Mouse (Mus musculus): ENCODE measurements around the gene Ilf3. TPM values are rescaled to one million over a fixed set of nuclear protein-coding genes. Genes with fewer than 3 reads are reported as not detected.

The Ilf3 gene
- polyA plus RNA-seq, 1 experiment = 31.9 TPM

DNA sequence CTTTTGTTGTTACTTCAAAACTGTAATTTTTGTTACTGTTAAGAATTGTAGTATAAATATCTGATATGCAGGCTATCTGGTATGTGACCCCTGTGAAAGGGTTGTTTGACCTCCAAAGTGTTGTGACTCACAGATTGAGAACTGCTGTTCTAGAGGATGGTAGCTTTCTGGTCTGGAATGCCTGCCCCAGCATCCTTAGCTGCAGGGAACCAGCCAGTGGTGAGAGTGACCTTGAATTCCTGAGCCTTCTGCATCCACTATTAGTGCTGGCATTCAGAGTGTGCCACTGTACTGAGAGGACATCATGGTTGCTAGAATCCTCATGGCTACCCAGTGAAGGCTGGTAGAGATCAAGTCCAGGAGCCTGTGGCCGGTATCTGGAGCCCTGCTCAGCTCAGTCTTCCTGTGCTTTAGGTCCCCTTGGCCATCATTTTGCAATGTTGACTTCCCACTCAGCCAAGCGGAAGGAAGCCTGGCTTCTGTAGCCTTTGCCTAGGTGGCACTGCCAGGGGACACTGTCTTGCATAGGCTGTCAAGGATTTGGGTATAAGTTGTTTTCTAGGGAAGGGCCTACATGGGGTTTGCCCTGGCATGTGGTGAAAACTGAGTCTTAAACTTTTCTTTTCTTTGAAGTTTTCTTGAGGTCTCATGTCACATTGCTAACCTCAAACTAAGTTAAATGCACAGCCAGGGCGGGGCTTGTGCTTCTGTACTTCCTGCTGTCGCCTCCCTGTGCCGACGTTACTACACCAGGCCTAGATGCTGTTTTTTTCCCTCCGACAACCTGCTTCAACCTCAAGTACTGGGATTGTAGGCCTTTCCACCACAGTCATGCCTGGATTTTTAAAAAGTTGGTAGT is 68.3 kb downstream of the Ilf3 start:
- 63% methylated on average over 7 of the region's 7 CpGs for WGBS
- Histone ChIP-seq H3K4me1 (ENCODE audit: control insufficient read depth, insufficient read depth, low read length) (peaks cover 41% of the 10 kb centered on the region), H3K27me3 (replicated peaks; ENCODE audit: control insufficient read depth, insufficient read depth, low read length) (no peaks in the 10 kb centered on the region), H3K27ac (ENCODE audit: insufficient read depth, low read depth, low read length) (peak overlapping the region; percentile 58), H3K4me3 (ENCODE audit: insufficient read depth, low read depth, low read length) (no peak overlapping the region), H3K36me3 (ENCODE audit: control insufficient read depth, insufficient read depth, low read length) (no peaks in the 10 kb centered on the region)
- no peak for DNase-seq
- TF ChIP-seq POLR2A (IDR thresholded peaks at IDR 0.05; ENCODE audit: low read depth, low read length) (no peak), CTCF (conservative IDR thresholded peaks at IDR 0.05; ENCODE audit: insufficient read depth, insufficient read length, low read depth, low read length) (no peak)

DNA sequence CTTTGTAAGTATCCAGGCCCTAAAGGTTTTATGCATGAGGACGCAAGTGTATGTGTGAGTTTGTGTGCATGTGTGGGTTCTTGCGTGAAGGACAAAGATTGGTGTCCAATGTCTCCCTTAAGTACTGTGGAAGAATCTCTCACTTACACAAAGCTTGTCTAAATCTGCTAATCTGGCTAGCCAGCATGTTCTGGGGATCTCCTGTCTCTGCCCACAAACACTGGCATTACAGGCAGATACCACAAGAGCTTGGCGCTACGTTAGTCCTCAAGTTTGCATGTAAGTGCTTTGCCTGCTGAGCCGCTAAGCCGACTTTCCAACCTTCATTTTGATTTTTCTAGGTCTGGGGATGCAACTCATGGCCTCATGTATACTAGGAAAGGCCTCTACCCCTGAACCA is 69.9 kb downstream of the Ilf3 start:
- Histone ChIP-seq H3K36me3 (ENCODE audit: control insufficient read depth, insufficient read depth, low read length) (no peaks in the 10 kb centered on the region), H3K4me3 (ENCODE audit: insufficient read depth, low read depth, low read length) (no peak overlapping the region), H3K4me1 (ENCODE audit: control insufficient read depth, insufficient read depth, low read length) (peaks cover 39% of the 10 kb centered on the region), H3K27ac (ENCODE audit: insufficient read depth, low read depth, low read length) (peak overlapping the region; percentile 19; the same call in 1 of the 2 replicates), H3K27me3 (replicated peaks; ENCODE audit: control insufficient read depth, insufficient read depth, low read length) (no peaks in the 10 kb centered on the region)
- WGBS = 93% methylated on average over 6 of the region's 6 CpGs
- TF ChIP-seq POLR2A (IDR thresholded peaks at IDR 0.05; ENCODE audit: low read depth, low read length) (no peak), CTCF (conservative IDR thresholded peaks at IDR 0.05; ENCODE audit: insufficient read depth, insufficient read length, low read depth, low read length) (no peak)
- DNase-seq = no peak

DNA sequence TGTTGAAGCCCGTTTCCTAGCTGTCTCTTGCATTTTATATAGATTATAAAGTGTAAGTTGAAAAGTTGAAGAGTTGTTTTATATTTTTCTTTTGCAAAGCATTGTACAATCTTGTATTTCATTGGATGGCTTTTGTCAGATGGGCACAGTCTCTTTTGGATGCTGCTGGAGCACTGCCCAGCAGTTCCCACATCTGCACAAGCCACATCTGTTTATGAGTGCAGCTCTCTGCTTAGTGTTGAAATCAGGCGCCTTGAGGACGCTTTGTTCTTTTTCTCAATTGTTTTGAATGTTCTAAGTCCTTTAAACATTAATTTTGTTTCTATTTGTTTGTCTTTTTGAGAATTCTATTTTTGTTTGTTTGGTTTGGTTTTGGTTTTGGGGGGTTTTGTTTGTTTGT is 70.5 kb downstream of the Ilf3 start:
- Histone ChIP-seq H3K36me3 (ENCODE audit: control insufficient read depth, insufficient read depth, low read length) (no peaks in the 10 kb centered on the region), H3K27ac (ENCODE audit: insufficient read depth, low read depth, low read length) (no peak overlapping the region), H3K27me3 (replicated peaks; ENCODE audit: control insufficient read depth, insufficient read depth, low read length) (no peaks in the 10 kb centered on the region), H3K4me3 (ENCODE audit: insufficient read depth, low read depth, low read length) (no peak overlapping the region), H3K4me1 (ENCODE audit: control insufficient read depth, insufficient read depth, low read length) (peaks cover 36% of the 10 kb centered on the region)
- DNase-seq = no peak
- 77% methylated on average over 3 of the region's 3 CpGs for WGBS
- TF ChIP-seq POLR2A (IDR thresholded peaks at IDR 0.05; ENCODE audit: low read depth, low read length) = no peak
- no peak for TF ChIP-seq CTCF (conservative IDR thresholded peaks at IDR 0.05; ENCODE audit: insufficient read depth, insufficient read length, low read depth, low read length)

DNA sequence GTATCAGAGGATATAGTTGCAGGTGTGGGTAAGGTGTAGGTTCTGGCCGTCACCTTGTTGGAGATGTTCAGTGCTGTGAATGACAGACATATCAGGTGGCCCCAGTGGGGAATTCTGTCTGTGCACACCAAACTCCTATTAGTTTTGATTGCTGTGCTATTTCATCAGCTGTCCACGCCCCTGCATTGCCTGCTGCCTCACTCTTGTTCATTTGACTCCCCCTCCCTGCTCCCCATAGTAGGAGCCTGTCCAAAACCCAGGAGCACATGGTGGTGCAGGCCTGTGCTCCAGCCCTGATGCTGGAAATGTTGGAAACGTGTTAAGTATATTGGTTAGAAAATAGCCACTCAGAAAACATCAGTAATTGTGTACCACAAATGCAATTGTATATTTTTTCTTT is 71.8 kb downstream of the Ilf3 start:
- 71% methylated on average over 3 of the region's 3 CpGs for WGBS
- Histone ChIP-seq H3K27me3 (replicated peaks; ENCODE audit: control insufficient read depth, insufficient read depth, low read length) (no peaks in the 10 kb centered on the region), H3K4me1 (ENCODE audit: control insufficient read depth, insufficient read depth, low read length) (peaks cover 34% of the 10 kb centered on the region), H3K27ac (ENCODE audit: insufficient read depth, low read depth, low read length) (no peak overlapping the region; the same call in 1 of the 2 replicates), H3K36me3 (ENCODE audit: control insufficient read depth, insufficient read depth, low read length) (no peaks in the 10 kb centered on the region), H3K4me3 (ENCODE audit: insufficient read depth, low read depth, low read length) (no peak overlapping the region)
- DNase-seq = no peak
- no peak for TF ChIP-seq CTCF (conservative IDR thresholded peaks at IDR 0.05; ENCODE audit: insufficient read depth, insufficient read length, low read depth, low read length)
- no peak for TF ChIP-seq POLR2A (IDR thresholded peaks at IDR 0.05; ENCODE audit: low read depth, low read length)

DNA sequence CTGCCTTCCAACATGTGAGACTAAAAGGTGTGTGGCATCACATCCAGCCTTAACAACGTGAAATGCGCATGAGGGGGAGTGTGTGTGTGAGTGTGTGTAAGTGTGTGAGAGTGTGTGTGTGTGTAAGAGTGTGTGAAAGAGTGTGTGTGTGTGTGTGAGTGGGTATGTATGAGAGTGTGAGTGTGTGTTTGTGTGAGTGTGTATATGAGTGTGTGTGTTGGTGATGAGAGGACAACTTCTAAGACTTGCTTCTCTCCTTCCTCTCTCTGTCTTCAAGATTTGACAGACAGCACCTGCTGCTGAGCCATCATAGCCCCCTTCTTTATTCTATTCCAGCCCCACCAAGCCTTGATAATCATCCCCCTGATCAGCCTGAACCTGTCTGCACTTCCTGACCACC is 72.2 kb downstream of the Ilf3 start:
- Histone ChIP-seq H3K27ac (ENCODE audit: insufficient read depth, low read depth, low read length) (no peak overlapping the region), H3K4me1 (ENCODE audit: control insufficient read depth, insufficient read depth, low read length) (peaks cover 34% of the 10 kb centered on the region), H3K36me3 (ENCODE audit: control insufficient read depth, insufficient read depth, low read length) (no peaks in the 10 kb centered on the region), H3K27me3 (replicated peaks; ENCODE audit: control insufficient read depth, insufficient read depth, low read length) (no peaks in the 10 kb centered on the region), H3K4me3 (ENCODE audit: insufficient read depth, low read depth, low read length) (no peak overlapping the region)
- no peak for TF ChIP-seq CTCF (conservative IDR thresholded peaks at IDR 0.05; ENCODE audit: insufficient read depth, insufficient read length, low read depth, low read length)
- no peak for TF ChIP-seq POLR2A (IDR thresholded peaks at IDR 0.05; ENCODE audit: low read depth, low read length)
- whole genome bisulfite sequencing = 88% methylated on average over 2 of the region's 2 CpGs
- no peak for DNase-seq

DNA sequence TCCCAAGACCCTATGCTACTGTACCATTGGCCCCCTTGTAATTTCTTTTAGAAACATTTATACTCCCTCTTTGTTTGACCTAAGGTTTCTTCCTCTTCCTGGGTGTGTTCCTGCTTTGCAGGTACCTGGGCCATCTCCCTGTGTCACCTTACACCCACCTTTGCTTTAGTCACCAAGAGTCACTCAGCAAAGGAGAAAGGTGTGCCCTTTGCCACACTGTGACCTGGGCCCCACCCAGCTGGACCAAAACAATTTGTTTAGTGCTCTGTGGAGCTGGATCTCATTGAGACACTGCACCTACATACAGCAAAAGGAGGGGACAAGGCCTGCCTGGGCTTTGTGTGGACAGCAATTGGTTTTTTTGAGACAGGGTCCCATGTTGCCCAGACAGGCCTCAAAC is 72.7 kb downstream of the Ilf3 start:
- H3K36me3 ChIP-seq (ENCODE audit: control insufficient read depth, insufficient read depth, low read length) = no peaks in the 10 kb centered on the region
- TF ChIP-seq CTCF (conservative IDR thresholded peaks at IDR 0.05; ENCODE audit: insufficient read depth, insufficient read length, low read depth, low read length) (no peak), POLR2A (IDR thresholded peaks at IDR 0.05; ENCODE audit: low read depth, low read length) (no peak)
- H3K27ac ChIP-seq (ENCODE audit: insufficient read depth, low read depth, low read length) = no peak overlapping the region
- peaks cover 31% of the 10 kb centered on the region for H3K4me1 ChIP-seq (ENCODE audit: control insufficient read depth, insufficient read depth, low read length)
- no peak overlapping the region for H3K4me3 ChIP-seq (ENCODE audit: insufficient read depth, low read depth, low read length)
- no peaks in the 10 kb centered on the region for H3K27me3 ChIP-seq (replicated peaks; ENCODE audit: control insufficient read depth, insufficient read depth, low read length)
- no peak for DNase-seq

DNA sequence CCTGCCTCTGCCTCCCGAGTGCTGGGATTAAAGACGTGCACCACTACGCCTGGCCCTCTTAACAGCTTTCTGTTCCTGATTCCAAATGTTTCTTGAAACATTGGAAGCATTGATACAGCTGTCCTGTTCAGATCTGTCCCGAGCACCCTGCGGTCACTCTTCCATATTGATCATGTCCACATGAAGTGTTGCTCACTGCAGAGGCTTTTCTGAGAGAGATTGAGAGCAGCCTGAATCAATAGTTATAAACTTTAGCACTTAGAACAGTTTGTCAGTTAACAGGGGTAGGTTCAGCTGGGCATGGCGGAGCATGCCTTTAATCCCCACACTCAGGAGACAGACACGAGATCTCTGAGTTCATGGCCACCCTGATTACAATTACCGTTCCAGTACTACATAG is 76.2 kb downstream of the Ilf3 start:
- H3K4me3 ChIP-seq (ENCODE audit: insufficient read depth, low read depth, low read length) = no peak overlapping the region
- 94% methylated on average over 8 of the region's 8 CpGs for WGBS
- no peaks in the 10 kb centered on the region for H3K27me3 ChIP-seq (replicated peaks; ENCODE audit: control insufficient read depth, insufficient read depth, low read length)
- DNase-seq = no peak
- H3K36me3 ChIP-seq (ENCODE audit: control insufficient read depth, insufficient read depth, low read length) = no peaks in the 10 kb centered on the region
- H3K4me1 ChIP-seq (ENCODE audit: control insufficient read depth, insufficient read depth, low read length) = peaks cover 5% of the 10 kb centered on the region
- H3K27ac ChIP-seq (ENCODE audit: insufficient read depth, low read depth, low read length) = no peak overlapping the region
- no peak for TF ChIP-seq CTCF (conservative IDR thresholded peaks at IDR 0.05; ENCODE audit: insufficient read depth, insufficient read length, low read depth, low read length)

Data from kidney, adult 2 months (tissue).